Mouse (Mus musculus) mature B cell (primary cell): Measurements from ENCODE around the gene 1700001K19Rik.

Experiments
- in situ Hi-C: fragments of 300-500 bp; cut with MboI; formaldehyde crosslinking; loops from 2 replicates; pipeline ENCODE4 v1.14.3; 2019

The 1700001K19Rik gene

DNA sequence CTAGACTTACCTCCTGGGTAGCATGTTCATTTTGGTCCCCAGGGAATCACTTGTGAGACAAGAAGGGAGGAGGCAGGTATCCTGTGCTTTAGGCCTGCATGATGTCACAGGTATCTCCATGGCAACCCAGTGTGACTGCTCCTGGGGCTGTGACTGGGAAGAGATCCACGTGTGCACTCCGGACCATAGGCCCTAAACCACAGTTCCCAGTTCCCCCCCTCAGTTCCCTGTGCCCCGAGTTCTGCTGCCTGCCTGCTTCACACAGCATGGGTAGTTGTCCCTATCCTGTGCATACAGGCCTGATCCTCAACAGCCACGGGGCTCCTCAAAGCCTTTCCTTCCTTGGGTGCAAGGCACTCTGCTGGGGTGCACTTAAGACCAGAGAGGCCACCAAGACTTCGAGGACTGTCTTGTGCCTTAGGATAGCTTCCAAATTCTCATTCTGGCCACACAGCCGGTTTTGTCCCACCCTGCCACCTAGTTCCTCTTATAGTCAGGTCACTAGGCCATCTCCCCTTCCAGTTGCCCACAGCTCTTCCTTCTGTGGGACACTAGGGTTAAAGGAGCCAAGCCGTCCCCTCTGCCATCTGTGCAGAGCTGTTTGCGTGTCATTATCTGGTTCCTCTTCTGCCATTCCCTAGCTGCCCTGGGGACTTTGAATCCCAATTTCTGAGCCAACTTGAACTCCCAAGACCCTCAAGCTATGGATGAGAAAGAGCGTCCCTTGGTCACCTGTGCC, at the start of gene 1700001K19Rik:
1700001K19Rik (minus strand) TSS at position 59 of the 739 bp plus-strand sequence.
- in situ Hi-C loops = no loop called here

- in situ Hi-C loops = no loop called here
These were observed 44.0 kb upstream of the 1700001K19Rik start for GRCm38 (mm10) chr12:110726428-110726827.

DNA sequence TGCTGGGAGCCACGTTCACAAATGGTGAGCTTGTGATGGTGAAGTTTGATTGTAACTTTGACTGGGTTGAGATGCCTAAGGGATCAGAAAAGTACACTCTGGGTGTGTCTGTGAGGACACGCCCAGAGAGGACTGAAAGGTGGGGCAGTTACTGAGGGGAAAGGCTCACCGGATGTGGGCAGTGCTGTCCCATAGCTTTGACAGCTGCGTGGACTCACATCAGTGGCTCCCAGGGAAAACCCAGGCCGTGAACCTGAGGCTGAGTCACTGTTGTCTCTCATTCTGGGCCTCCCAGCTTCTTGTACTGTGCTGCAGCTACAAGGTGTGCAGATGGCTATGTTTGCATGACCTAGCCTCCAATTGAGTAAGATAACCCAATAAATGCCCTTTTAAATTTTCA, 43.1 kb upstream of the 1700001K19Rik start:
- in situ Hi-C loops = no loop called here

DNA sequence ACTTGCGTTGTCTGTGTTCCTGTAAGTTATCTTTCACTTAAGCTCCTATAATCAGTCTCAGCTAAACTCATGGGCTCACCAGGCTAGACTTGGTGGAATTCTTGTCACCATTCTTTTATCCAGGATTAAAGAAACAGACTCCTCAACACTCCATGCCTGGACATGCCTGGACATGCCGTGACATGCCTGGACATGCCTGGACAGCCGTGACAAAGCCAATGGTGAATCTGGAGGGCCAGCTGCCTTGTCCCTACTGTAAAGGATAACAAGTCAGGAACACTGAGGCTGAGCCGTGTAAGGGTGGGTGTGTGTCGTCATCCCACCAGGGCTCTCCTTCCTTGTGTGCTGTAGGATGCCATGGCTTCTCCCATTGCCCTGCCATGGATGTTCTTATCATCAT, 42.6 kb upstream of the 1700001K19Rik start:
- in situ Hi-C loops = no loop called here

DNA sequence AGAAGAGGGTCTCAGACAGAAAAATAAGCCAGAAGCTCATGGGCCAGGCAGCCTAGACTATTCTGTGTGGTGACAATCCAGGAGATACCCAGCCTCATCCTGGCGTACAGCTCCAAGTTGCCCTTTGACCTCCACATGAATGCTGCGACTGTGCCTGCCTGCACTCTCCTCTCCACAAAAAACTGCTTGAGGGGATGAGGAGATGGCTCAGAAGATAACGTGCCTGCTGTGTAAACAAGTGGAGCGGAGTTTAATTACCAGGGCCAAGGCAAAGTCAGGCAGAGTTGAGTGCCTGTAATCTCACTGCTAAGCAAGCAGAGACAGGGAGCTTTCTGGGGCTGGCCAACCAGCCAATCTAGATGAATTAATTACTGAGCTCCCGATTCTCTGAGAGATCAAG, 33.6 kb upstream of the 1700001K19Rik start:
- in situ Hi-C loops = no loop called here

DNA sequence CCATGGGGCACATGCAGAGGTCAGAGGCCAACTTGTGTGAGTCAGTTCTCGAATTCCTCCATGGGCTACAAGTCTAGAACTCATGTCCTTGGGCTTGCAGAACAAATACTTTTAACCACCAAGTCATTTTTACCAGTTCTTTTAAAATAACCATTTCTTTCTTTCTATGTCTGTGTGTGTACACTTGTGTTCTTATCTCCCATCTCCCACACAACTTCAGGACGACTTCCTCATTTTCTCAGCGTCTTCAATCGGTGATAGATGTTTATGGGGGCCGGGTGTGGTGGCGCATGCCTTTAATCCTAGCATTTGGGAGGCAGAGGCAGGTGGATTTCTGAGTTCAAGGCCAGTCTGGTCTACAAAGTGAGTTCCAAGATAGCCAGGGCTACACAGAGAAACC, 31.8 kb upstream of the 1700001K19Rik start:
- in situ Hi-C loops = no loop called here

- in situ Hi-C loops = no loop called here
These were observed 31.4 kb upstream of the 1700001K19Rik start for GRCm38 (mm10) chr12:110713784-110714183.

GRCm38 (mm10) chr12:110711270-110711669, 28.9 kb upstream of the 1700001K19Rik start:
- in situ Hi-C loops = no loop called here

DNA sequence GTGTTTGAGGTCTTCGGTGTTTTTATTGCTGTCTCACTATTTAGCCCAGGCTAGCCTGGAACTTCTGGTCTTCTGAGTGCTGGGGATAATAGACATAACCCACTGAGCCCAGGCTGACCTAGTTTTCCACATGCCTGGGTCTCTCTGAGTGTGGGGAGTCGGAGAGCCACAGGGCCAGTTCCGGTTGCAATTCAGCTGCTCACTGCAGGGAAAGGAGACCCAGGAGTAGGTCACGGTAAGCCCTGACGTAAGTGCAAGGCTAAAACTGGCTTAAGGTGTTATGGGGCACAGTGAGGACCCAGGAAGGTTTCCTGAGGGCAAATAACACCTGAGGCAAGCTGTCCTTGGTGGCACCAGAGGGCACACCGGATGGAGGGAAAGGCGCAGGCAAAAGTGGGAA, 25.0 kb upstream of the 1700001K19Rik start:
- in situ Hi-C loops = loop anchor here (10.0 kb wide), 2 partner anchors 113 to 263 kb away; partner anchors contain the start of gene Ppp2r5c

DNA sequence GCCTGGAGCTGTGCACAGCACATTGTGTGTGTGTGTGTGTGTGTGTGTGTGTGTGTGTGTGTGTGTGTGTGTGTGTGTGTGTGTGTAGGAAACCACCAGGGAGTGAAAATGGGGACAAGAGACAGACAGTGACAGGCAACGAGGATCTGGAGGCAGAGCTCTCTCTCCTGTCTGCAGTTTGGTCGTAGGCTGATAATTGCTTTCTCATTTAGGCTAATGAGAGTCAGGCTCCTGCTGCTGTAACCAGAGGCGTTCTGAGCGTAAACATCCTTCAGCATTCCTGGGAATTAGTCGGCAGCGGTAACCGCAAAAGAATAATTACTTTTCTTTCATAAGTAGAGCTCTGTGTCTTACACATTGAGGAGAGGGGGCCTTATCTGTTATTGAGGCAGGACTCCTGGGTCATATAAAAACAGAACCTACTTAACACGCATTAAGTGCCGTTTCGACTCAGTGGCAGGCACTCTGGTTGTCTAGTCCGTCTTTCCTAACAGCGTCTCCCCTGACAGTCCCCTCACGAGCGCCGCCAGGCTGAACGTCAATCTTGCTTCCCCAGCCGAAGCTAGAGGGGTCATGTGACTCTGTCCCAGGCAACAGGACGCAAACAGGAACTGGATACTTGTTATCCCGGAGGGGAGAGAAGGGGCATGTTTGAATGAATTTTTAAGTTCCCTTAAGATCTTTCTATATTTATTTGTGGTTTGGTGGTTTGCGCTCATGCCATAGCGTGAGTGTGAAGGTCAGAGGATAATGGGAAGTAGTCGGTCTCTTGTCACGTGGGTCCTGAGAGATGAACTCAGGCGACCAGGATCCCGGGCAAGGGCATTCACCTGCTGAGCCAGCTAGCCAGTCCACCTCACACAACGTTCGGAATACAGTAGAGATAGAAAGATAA, 24.2 kb upstream of the 1700001K19Rik start:
- in situ Hi-C loops = loop anchor here (10.0 kb wide), 2 partner anchors 112 to 262 kb away; partner anchors contain the start of gene Ppp2r5c

DNA sequence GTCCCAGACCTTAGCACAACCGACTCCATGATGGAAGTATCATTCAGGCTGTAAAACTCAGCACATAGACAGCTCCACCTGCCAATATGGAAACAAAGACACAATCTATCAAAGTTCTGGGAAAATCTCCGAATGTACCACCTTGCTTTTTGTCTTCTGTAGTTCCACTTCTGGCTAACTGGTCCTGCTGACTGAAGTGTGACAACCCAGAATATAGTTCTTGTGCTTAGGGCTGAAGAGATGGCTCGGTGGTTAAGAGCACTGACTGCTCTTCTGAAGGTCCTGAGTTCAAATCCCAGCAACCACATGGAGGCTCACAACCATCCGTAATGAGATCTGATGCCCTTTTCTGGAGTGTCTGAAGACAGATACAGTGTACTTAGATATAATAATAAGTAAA, 23.0 kb upstream of the 1700001K19Rik start:
- in situ Hi-C loops = loop anchor here (10.0 kb wide), 2 partner anchors 111 to 261 kb away; partner anchors contain the start of gene Ppp2r5c

DNA sequence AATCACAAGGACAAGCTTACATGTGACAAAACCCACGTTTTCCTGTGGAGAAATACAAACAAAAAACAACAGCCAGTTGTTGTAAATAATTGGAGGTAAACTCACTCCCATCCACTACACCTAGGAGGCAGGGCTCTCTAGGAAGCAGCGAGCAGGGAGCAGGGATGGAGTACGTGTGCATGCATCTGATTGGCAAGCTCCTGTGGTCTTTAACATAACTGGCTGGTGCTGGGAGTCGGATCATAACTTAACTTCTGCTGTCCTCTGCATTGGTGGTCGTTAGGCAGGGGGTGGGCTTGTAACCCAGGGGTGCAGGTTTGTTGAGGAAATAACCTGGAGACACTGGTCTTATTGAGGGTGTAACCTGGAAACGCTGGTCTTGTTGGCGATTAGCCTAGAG, 21.3 kb upstream of the 1700001K19Rik start:
- in situ Hi-C loops = loop anchor here (10.0 kb wide), 2 partner anchors 109 to 259 kb away; partner anchors contain the start of gene Ppp2r5c

DNA sequence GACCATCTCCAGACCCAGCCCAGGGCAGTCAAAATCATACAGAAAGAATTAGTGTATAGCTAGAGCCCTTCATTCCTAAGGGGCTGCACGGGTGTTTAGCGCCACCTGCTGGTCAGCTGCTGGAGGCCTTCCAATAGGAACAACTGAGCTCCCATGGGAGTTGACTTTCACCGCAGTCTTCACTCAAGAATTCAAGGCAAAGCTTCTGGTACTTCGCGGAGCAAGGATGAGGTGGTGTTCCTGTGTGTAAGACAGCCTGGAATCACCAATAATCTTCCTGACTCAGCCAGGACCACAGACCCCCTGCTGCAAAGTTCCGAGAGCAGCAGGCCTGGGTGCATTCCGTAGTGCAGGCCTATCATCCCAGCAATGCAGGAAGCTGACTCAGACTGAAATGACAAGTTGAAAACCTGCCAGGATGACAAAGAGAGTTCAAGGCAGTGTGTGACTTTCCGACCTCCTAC, 20.6 kb upstream of the 1700001K19Rik start:
- in situ Hi-C loops = loop anchor here (10.0 kb wide), 2 partner anchors 108 to 258 kb away; partner anchors contain the start of gene Ppp2r5c

DNA sequence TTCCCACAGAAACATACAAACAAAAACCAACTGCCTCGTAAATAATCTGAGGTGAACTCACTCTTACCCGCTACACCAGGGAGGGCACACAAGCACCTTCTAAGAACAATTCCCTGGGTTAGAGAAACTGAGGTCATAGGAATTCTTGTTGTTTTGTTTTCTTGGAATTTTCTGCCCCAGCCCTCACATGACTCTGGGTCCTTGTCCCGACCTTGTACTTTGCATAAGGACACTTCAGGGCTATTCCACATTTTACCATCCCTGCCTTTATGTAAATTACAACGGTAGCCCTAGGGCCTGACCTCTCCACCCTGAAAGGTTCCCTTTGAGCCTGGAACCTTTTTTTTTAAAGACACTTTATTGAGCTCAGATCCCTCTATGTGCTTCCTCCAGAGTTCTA, 20.1 kb upstream of the 1700001K19Rik start, which contains the start of gene Hsp90aa1:
Hsp90aa1 (minus strand) TSS at position 173 of the 400 bp plus-strand sequence.
- in situ Hi-C loops = loop anchor here (10.0 kb wide), 2 partner anchors 108 to 258 kb away; partner anchors contain the start of gene Ppp2r5c

DNA sequence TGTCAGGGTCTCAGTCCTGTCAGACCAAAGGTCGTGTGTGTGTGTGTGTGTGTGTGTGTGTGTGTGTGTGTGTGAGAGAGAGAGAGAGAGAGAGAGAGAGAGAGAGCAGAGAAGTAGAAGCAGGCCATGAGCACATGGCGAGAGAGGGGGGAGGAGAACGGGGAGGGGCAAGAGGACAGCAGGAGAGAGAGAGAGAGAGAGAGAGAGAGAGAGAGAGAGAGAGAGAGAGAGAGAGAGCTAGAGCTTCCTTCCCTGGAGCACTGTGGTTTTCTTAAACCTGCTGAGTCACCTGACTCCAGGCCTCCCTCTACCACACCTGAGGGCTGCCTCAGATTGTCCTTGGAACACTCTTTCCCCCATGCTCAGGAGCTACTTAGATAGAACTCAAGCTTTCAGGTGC, 18.9 kb upstream of the 1700001K19Rik start:
- in situ Hi-C loops = loop anchor here (10.0 kb wide), 2 partner anchors 107 to 257 kb away; partner anchors contain the start of gene Ppp2r5c

GRCm38 (mm10) chr12:110700730-110701129, 18.3 kb upstream of the 1700001K19Rik start:
- in situ Hi-C loops = loop anchor here (10.0 kb wide), 2 partner anchors 106 to 256 kb away; partner anchors contain the start of gene Ppp2r5c

GRCm38 (mm10) chr12:110699171-110699547, 16.7 kb upstream of the 1700001K19Rik start:
- in situ Hi-C loops = no loop called here

- in situ Hi-C loops = no loop called here
These were observed 16.2 kb upstream of the 1700001K19Rik start for GRCm38 (mm10) chr12:110698523-110699170.

DNA sequence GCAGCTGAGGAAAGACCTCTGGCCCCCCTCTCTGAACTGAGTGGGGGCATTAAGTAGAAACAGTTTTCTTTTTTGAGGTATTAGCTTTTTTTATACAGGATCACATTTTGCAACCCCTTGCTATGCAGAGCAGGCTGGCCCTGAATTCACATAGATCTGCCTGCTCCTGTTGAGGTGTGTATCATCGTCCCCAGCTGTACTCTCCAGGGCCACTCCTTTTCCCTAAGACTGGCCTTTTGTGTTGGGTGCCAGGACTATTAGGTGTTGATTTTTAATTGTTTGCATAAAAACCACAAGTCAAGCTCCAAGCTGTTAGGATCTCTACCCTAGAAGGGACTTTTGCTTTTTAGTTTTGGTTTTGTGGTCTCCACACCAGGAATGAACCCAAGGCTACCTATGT, 15.7 kb upstream of the 1700001K19Rik start:
- in situ Hi-C loops = no loop called here

DNA sequence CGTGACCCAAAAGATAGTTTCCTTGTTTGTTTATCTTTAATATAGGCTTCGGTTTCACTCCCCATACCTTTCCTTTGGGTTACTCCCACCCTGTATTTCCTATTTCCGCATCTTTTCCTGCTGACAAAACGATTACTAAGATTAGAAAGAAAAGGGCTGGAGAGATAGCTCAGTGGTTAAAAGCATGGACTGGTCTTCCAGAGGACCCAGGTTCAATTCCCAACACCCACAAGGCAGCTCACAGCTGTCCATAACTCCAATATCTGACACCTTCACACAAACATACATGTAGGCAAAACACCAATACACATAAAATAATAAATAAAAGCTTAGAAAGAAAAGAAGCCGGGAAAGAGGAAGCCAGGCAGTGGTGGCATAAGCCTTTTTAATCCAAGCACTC, 15.0 kb upstream of the 1700001K19Rik start:
- in situ Hi-C loops = no loop called here

DNA sequence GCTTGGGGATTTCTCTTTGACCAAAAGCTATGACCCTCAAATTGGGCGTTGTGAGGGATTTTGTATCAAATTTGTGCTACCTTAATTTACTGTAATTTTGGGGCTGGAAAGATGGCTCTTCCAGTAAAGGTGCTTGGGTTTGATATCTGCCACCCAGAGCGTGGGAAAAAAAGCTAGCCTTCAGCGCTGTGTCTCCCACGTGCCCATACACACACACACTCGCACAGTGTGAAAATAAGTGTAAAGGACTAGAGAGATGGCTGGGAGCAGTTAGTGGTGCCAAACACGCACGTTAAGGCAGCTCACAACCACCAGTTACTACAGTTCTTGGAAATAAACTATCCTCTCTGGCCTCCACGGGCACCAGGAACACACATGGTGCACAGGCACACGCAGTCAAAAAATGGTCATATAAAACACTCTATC, 14.6 kb upstream of the 1700001K19Rik start:
- in situ Hi-C loops = no loop called here
